Mouse (Mus musculus) heart, embryonic 14.5 days (tissue): ENCODE results near the gene Grip1. TPM values are rescaled to one million over a fixed set of nuclear protein-coding genes. Genes with fewer than 3 reads are reported as not detected.

Source experiments
- ATAC-seq: fragments of 200-750 bp; cut with Nextera tagmentation; 2 replicates; pipeline ENCODE4 v1.8.0; 2017; ENCODE audit warnings: low read depth, moderate TSS enrichment; ENCODE audit not compliant: insufficient number of reproducible peaks, insufficient read depth, low FRiP score
- H3K27ac ChIP-seq, 2 experiments: fragments of 200-500 bp in 1 of 2; fragments of 300-500 bp in 1 of 2; sonication (generic) in 1 of 2; replicated peaks in 1 of 2; 2 replicates each; pipeline ENCODE4 v1.5.1; 2012 to 2014; ENCODE audit warnings: low read depth in 2 of 2, low read length in 2 of 2, control low read depth in 1 of 2, mild to moderate bottlenecking in 1 of 2, mixed read lengths in 1 of 2; ENCODE audit not compliant: control insufficient read depth in 1 of 2, insufficient read depth in 1 of 2
- H3K27me3 ChIP-seq: fragments of 300-500 bp; sonication (generic); 2 replicates; pipeline ENCODE4 v1.6.1; 2014; ENCODE audit warnings: mild to moderate bottlenecking, low read length, control low read depth; ENCODE audit not compliant: control insufficient read depth, insufficient read depth
- H3K36me3 ChIP-seq: fragments of 300-500 bp; sonication (generic); 2 replicates; pipeline ENCODE4 v1.6.1; 2014; ENCODE audit warnings: mild to moderate bottlenecking, control low read depth, low read length, mixed read lengths; ENCODE audit not compliant: control insufficient read depth, insufficient read depth
- H3K4me1 ChIP-seq, 2 experiments: fragments of 200-500 bp in 1 of 2; fragments of 300-500 bp in 1 of 2; sonication (generic) in 1 of 2; 2 replicates each; pipeline ENCODE4 v1.6.1; 2012 to 2014; ENCODE audit warnings: low read length in 2 of 2, control low read depth in 1 of 2, mixed read lengths in 1 of 2; ENCODE audit not compliant: control insufficient read depth in 2 of 2, insufficient read depth in 2 of 2
- H3K4me2 ChIP-seq: fragments of 300-500 bp; sonication (generic); 2 replicates; pipeline ENCODE4 v1.6.1; 2014; ENCODE audit warnings: mild to moderate bottlenecking, low read length
- H3K4me3 ChIP-seq, 2 experiments: fragments of 200-500 bp in 1 of 2; fragments of 300-500 bp in 1 of 2; sonication (generic) in 1 of 2; 2 replicates each; pipeline ENCODE4 v1.5.1; 2012 to 2014; ENCODE audit warnings: low read length in 2 of 2, mild to moderate bottlenecking in 2 of 2, control low read depth in 1 of 2, low read depth in 1 of 2, moderate library complexity in 1 of 2; ENCODE audit not compliant: control insufficient read depth in 1 of 2, insufficient read depth in 1 of 2
- H3K9ac ChIP-seq: fragments of 300-500 bp; sonication (generic); 2 replicates; pipeline ENCODE4 v1.6.1; 2014; ENCODE audit warnings: mild to moderate bottlenecking, low read length
- H3K9me3 ChIP-seq: fragments of 300-500 bp; sonication (generic); 2 replicates; pipeline ENCODE4 v1.6.1; 2016; ENCODE audit warnings: low read length, control low read depth; ENCODE audit not compliant: control insufficient read depth
- WGBS: fragments of 180-500 bp; shearing (Covaris S2); extraction: QIAGEN DNeasy Blood & Tissue Kit; methylation state at CpG from one replicate; pipeline ENCODE4 v1.1.7; 2014; 5-methylcytosine and 5-hydroxymethylcytosine counted together
- polyA plus RNA-seq: library from polyadenylated mRNA; unstranded; fragments of >200 nt; fragmentation: Nextera tagmentation; extraction: Ambion mirVana; gene quantifications from 2 replicates; pipeline ENCODE4 v1.2.1, GENCODE M21; 2014

The Grip1 gene
- polyA plus RNA-seq, 1 experiment from 2014 or later: 2.9 TPM

GRCm38 (mm10) chr10:119458991-119459390 is 5.4 kb downstream of the Grip1 start:
- no peaks in the 10 kb centered on the region for H3K9me3 ChIP-seq
- H3K27ac ChIP-seq: no peak overlapping the region
- no peak overlapping the region for H3K4me3 ChIP-seq
- no peaks in the 10 kb centered on the region for H3K36me3 ChIP-seq
- H3K27me3 ChIP-seq: no peaks in the 10 kb centered on the region
- H3K4me1 ChIP-seq: peaks cover 13 to 22% of the 10 kb centered on the region in 2 experiments
- no peak overlapping the region for H3K9ac ChIP-seq
- 81% methylated on average over 2 of the region's 2 CpGs for WGBS
- no peak overlapping the region for H3K4me2 ChIP-seq
- ATAC-seq: no peak

DNA sequence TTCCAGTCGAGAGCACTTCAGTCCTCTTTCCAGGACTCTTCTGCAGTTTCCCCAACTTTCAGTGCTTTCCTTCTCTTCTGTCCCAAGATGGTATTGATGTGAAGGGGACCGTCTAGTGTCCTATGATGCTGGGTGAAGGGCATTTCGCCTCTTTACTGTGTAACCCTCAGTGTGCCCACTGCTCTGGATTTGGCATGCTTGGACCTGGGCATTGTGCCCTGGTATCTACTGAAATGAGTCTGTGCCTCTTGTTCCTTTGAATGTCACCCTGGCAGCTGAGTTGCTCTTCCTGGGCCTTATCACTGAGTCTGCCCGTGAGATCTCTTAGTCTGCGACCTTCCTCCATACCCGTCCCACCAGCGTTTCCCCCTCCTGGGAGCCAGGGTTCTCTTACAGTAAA is 9.7 kb downstream of the Grip1 start:
- Histone ChIP-seq H3K9me3 (no peaks in the 10 kb centered on the region), H3K4me1 (peaks cover 6 to 12% of the 10 kb centered on the region in 2 experiments), H3K9ac (no peak overlapping the region), H3K36me3 (no peaks in the 10 kb centered on the region), H3K27ac (no peak overlapping the region), H3K4me2 (no peak overlapping the region), H3K4me3 (no peak overlapping the region), H3K27me3 (no peaks in the 10 kb centered on the region)
- ATAC-seq: no peak
- WGBS: 34% methylated on average over 7 of the region's 7 CpGs

DNA sequence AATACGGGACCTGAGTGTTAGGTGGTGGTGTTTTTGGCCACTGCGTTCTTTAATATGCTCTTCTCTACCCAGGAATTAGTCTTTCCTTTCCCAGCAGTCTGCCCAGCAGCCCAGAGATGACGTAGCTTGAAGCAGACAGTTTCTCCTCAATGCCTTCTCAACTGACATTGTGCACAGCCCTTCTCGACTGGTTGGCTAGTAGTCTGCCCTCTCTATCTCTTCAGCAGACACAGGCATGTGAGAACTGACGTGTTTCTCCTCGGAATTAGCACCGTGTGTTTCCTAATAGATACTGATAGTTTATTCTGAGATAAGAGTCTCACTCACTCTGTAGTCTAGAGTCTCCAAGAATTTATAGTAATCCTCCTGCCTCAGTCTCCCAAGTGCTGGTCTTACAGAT is 10.2 kb downstream of the Grip1 start:
- no peaks in the 10 kb centered on the region for H3K36me3 ChIP-seq
- no peak overlapping the region for H3K4me3 ChIP-seq
- no peaks in the 10 kb centered on the region for H3K27me3 ChIP-seq
- H3K27ac ChIP-seq: no peak overlapping the region
- H3K9ac ChIP-seq: no peak overlapping the region
- ATAC-seq: 0 out of 2 replicates have a peak, but pooled peaks have one; percentile 26
- WGBS: 23% methylated on average over 7 of the region's 7 CpGs
- peaks cover 6 to 12% of the 10 kb centered on the region in 2 experiments for H3K4me1 ChIP-seq
- no peak overlapping the region for H3K4me2 ChIP-seq
- no peaks in the 10 kb centered on the region for H3K9me3 ChIP-seq

- Histone ChIP-seq H3K4me1 (peaks cover 3 to 9% of the 10 kb centered on the region in 2 experiments), H3K27ac (no peak overlapping the region), H3K4me3 (no peak overlapping the region), H3K36me3 (no peaks in the 10 kb centered on the region), H3K9ac (no peak overlapping the region), H3K27me3 (no peaks in the 10 kb centered on the region), H3K9me3 (no peaks in the 10 kb centered on the region), H3K4me2 (no peak overlapping the region)
- no peak for ATAC-seq
- 87% methylated on average over 18 of the region's 18 CpGs for whole genome bisulfite sequencing
Measured at GRCm38 (mm10) chr10:119467976-119468375, 14.3 kb downstream of the Grip1 start.

GRCm38 (mm10) chr10:119470096-119470495 is 16.5 kb downstream of the Grip1 start:
- no peak overlapping the region for H3K9ac ChIP-seq
- H3K4me1 ChIP-seq: no peaks in the 10 kb centered on the region
- no peak overlapping the region for H3K4me2 ChIP-seq
- WGBS: 72% methylated on average over 1 of the region's 1 CpGs
- H3K4me3 ChIP-seq: no peak overlapping the region
- ATAC-seq: no peak
- no peaks in the 10 kb centered on the region for H3K27me3 ChIP-seq
- no peaks in the 10 kb centered on the region for H3K9me3 ChIP-seq
- no peaks in the 10 kb centered on the region for H3K36me3 ChIP-seq
- H3K27ac ChIP-seq: no peak overlapping the region

DNA sequence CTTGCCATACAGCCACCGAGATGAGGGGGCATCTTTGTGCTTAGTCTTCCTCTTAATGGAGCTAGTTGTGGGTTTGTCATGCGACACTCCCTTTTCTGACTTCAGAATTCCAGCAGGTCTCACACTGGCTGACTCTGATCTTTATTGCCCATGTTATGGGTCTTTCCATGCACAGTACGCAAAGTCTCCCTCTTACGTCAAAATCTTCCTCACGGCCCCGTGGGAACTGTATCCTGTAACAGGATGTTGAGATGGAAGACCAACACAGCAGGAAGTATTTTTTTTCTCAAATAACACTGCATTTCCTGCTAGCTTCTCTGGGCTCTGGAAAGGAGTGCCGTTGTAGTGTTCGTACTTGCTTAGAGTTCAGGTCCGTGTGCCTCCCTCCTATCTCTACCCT is 21.5 kb downstream of the Grip1 start:
- H3K27ac ChIP-seq: peak overlapping the region in 1 of 2 experiments; percentile 52; a peak in 3 of 4 replicates
- WGBS: 71% methylated on average over 9 of the region's 9 CpGs
- no peak; the same call in 1 of the 2 replicates for ATAC-seq

GRCm38 (mm10) chr10:119477661-119478060 is 24.0 kb downstream of the Grip1 start:
- ATAC-seq: no peak
- H3K9ac ChIP-seq: no peak overlapping the region
- 78% methylated on average over 8 of the region's 8 CpGs for WGBS
- H3K27me3 ChIP-seq: no peaks in the 10 kb centered on the region
- H3K9me3 ChIP-seq: no peaks in the 10 kb centered on the region
- H3K4me1 ChIP-seq: peaks cover 3 to 4% of the 10 kb centered on the region in 2 experiments; a peak in 2 of 4 replicates
- no peak overlapping the region for H3K4me2 ChIP-seq
- H3K4me3 ChIP-seq: no peak overlapping the region
- H3K27ac ChIP-seq: no peak overlapping the region
- no peaks in the 10 kb centered on the region for H3K36me3 ChIP-seq

More for the DNA sequence above, 21.5 kb downstream of the Grip1 start:
- H3K4me3 ChIP-seq: no peak overlapping the region
- H3K27me3 ChIP-seq: no peaks in the 10 kb centered on the region
- H3K4me2 ChIP-seq: no peak overlapping the region
- peaks cover 3 to 4% of the 10 kb centered on the region in 2 experiments; a peak in 2 of 4 replicates for H3K4me1 ChIP-seq
- H3K9ac ChIP-seq: no peak overlapping the region
- H3K36me3 ChIP-seq: no peaks in the 10 kb centered on the region
- no peaks in the 10 kb centered on the region for H3K9me3 ChIP-seq

DNA sequence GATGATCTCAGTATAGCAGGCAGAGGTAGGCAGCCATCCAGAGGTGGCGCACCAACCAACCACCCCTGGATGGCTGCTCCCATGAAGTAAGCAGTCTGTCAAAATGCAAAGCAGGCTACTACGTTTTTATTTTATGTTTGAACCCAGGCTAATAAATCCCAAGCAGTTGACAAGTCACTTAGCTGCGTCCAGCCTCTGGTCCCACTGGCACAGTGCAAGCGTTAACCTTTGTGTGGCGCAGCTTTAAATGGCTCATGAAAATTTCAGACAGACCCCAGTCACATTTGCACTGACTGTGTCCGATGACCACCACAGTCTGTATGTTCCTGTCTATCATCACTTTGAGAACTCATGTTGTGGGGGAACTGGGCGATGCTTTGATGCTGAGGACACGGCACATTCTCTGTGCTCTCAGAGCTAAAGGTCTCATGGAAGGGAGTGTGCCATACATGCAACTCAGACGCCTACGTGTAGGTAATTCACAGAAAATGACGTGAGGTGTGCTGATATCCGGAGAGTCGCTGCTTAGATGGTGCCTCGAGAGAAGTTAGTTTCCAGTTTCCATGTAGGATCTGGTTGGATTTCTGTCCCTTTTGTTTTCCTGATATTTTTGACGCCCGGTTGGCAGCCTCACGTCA is 29.6 kb downstream of the Grip1 start:
- ATAC-seq: no peak
- H3K36me3 ChIP-seq: no peaks in the 10 kb centered on the region
- no peak overlapping the region for H3K9ac ChIP-seq
- H3K27me3 ChIP-seq: no peaks in the 10 kb centered on the region
- no peaks in the 10 kb centered on the region; a peak in 1 of 4 replicates for H3K4me1 ChIP-seq
- H3K4me2 ChIP-seq: no peak overlapping the region
- H3K4me3 ChIP-seq: no peak overlapping the region
- H3K9me3 ChIP-seq: no peaks in the 10 kb centered on the region
- WGBS: 71% methylated on average over 17 of the region's 17 CpGs
- H3K27ac ChIP-seq: no peak overlapping the region
